In the genomic region with DNA sequence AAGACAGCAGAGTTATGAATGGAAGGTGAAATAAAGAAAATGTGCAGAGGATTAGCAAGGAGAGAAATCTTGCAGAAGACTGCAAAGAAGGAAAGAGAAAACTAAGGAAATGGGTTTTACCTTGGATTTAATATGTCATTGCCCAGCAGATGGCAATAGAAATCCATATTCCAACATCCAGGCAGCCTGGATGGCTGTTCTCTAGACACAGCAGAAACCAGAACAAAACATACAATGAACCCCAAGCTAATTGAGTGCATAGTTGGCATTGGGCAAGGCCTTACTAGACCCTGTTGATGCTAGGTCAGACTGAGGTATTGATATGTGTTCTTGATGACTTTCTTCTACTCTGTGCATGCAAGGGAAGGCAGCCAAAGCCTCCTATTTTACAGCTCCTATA, we compare ENCODE assay signal across 9 mouse cellular contexts. TPM values are rescaled to one million over a fixed set of nuclear protein-coding genes. Genes with fewer than 3 reads are reported as not detected.
A peak's percentile ranks its signal among the peaks of the same experiment; 100 is the strongest.
DNase-seq lines count a peak whose midpoint lies in the region; ATAC-seq and TF ChIP-seq lines count a peak whose summit lies in the region.
"Had no signal": no experiment of that assay in that cellular context is flagged by ENCODE, and none has a peak within 500 bp of the region (broad histone marks: within the 10 kb centered on the region; RNA-seq: fewer than 3 reads in every experiment).

No protein-coding gene starts in this region.

- DNase-seq in adrenal gland, adult (ENCODE audit: inconsistent age in 2 of 2, low spot score in 1 of 2), result peak; percentile 26 to 60
- no peak for DNase-seq in adrenal gland, adult 8-10 months
- peak; percentile 40 for DNase-seq in kidney, adult 9 months
- peak; percentile 37 for DNase-seq in fibroblast of lung, adult 2 months (ENCODE audit: low read depth)
- DNase-seq in stomach, postnatal 0 days (ENCODE audit: low spot score), result peak; percentile 23
- no peak for DNase-seq in spleen, adult 12 weeks (ENCODE audit: low spot score)

- no peak overlapping the region for H3K9ac ChIP-seq in kidney, embryonic 15.5 days
- no peak overlapping the region for H3K9ac ChIP-seq in limb, embryonic 15.5 days
- no peak overlapping the region for H3K9ac ChIP-seq in stomach, postnatal 0 days (ENCODE audit: low read length)

- no peaks in the 10 kb centered on the region for H3K27me3 ChIP-seq in kidney, embryonic 15.5 days
- no peaks in the 10 kb centered on the region for H3K27me3 ChIP-seq in limb, embryonic 15.5 days
- no peaks in the 10 kb centered on the region for H3K27me3 ChIP-seq in stomach, postnatal 0 days (ENCODE audit: control insufficient read depth, insufficient read depth, low read length)

- no peaks in the 10 kb centered on the region for H3K4me1 ChIP-seq in kidney, embryonic 15.5 days
- H3K4me1 ChIP-seq in limb, embryonic 15.5 days, result no peaks in the 10 kb centered on the region
- no peaks in the 10 kb centered on the region for H3K4me1 ChIP-seq in stomach, postnatal 0 days (replicated peaks; ENCODE audit: control insufficient read depth, insufficient read depth)

- no peak overlapping the region for H3K27ac ChIP-seq in kidney, embryonic 15.5 days
- H3K27ac ChIP-seq in limb, embryonic 15.5 days, result no peak overlapping the region
- H3K27ac ChIP-seq in stomach, postnatal 0 days (replicated peaks), result no peak overlapping the region

- no peaks in the 10 kb centered on the region for H3K9me3 ChIP-seq in kidney, embryonic 15.5 days (replicated peaks)
- no peaks in the 10 kb centered on the region for H3K9me3 ChIP-seq in limb, embryonic 15.5 days
- no peaks in the 10 kb centered on the region for H3K9me3 ChIP-seq in stomach, postnatal 0 days (ENCODE audit: control insufficient read depth, low read length)

- H3K36me3 ChIP-seq in kidney, embryonic 15.5 days, result no peaks in the 10 kb centered on the region
- H3K36me3 ChIP-seq in limb, embryonic 15.5 days, result no peaks in the 10 kb centered on the region
- no peaks in the 10 kb centered on the region for H3K36me3 ChIP-seq in stomach, postnatal 0 days (ENCODE audit: control insufficient read depth, insufficient read depth, low read length)

- no peak overlapping the region for H3K4me3 ChIP-seq in kidney, embryonic 15.5 days (replicated peaks)
- H3K4me3 ChIP-seq in limb, embryonic 15.5 days, result no peak overlapping the region
- H3K4me3 ChIP-seq in stomach, postnatal 0 days (ENCODE audit: low read depth, low read length), result no peak overlapping the region

- TF ChIP-seq EP300 in stomach, postnatal 0 days (optimal IDR thresholded peaks at IDR 0.05), result no peak

- TF ChIP-seq CTCF in stomach, postnatal 0 days (IDR thresholded peaks at IDR 0.05; ENCODE audit: low read depth), result peak; percentile 87

- H3K4me2 ChIP-seq in kidney, embryonic 15.5 days, result no peak overlapping the region
- no peak overlapping the region for H3K4me2 ChIP-seq in limb, embryonic 15.5 days
- no peak overlapping the region for H3K4me2 ChIP-seq in stomach, postnatal 0 days (replicated peaks; ENCODE audit: low read depth)

- no peak for ATAC-seq in kidney, embryonic 15.5 days (replicated peaks; ENCODE audit: low FRiP score)
- ATAC-seq in limb, embryonic 15.5 days (ENCODE audit: insufficient number of reproducible peaks, low FRiP score, low TSS enrichment, low read depth), result 0 out of 2 replicates have a peak, but pooled peaks have one; percentile 35
- peak; percentile 59; the same call in 1 of the 2 replicates for ATAC-seq in stomach, postnatal 0 days (ENCODE audit: low FRiP score, low TSS enrichment)

RNA-seq across cellular contexts. Expression of a gene that starts 43.0 kb away (rescaled TPM):
- total RNA-seq in adrenal gland, adult 8-10 months (2022), result 1,000 to 10,000 TPM in 2 of 4 experiments, 10 to 100 TPM in 2; 54.3 to 1,242 (median 643) TPM
- polyA plus RNA-seq in kidney, embryonic 15.5 days (2015; fragmentation: Nextera tagmentation; extraction: Ambion mirVana), result 4.1 and 4.3 TPM in 2 replicates
- 2.4 and 2.8 TPM in 2 replicates for polyA plus RNA-seq in limb, embryonic 15.5 days (2015; fragmentation: Nextera tagmentation; extraction: Ambion mirVana)
- polyA plus RNA-seq in stomach, postnatal 0 days (2015; fragmentation: Nextera tagmentation; extraction: Ambion mirVana), result 71.3 and 75.7 TPM in 2 replicates
- polyA plus RNA-seq: neural tube, embryonic 11.5 days had no signal

RNA-seq across cellular contexts. Expression of a gene that starts 58.8 kb away (rescaled TPM):
- 10 to 100 TPM; 13.1 to 47.7 (median 20.0) TPM for total RNA-seq in adrenal gland, adult 8-10 months (2022)
- polyA plus RNA-seq in kidney, embryonic 15.5 days (2015; fragmentation: Nextera tagmentation; extraction: Ambion mirVana), result 39.5 and 42.4 TPM in 2 replicates
- polyA plus RNA-seq in limb, embryonic 15.5 days (2015; fragmentation: Nextera tagmentation; extraction: Ambion mirVana), result 871 and 925 TPM in 2 replicates
- 666 and 760 TPM in 2 replicates for polyA plus RNA-seq in stomach, postnatal 0 days (2015; fragmentation: Nextera tagmentation; extraction: Ambion mirVana)

Comparison
In these comparisons a context has a peak if more than half of its experiments do, and no peak if none do; other contexts are left out.
1. DNase-seq: peak in adrenal gland, adult (2 of 2), kidney, adult 9 months (single experiment), fibroblast of lung, adult 2 months (single experiment) and stomach, postnatal 0 days (single experiment); none in adrenal gland, adult 8-10 months (single experiment) and spleen, adult 12 weeks (single experiment).
2. RNA of a gene that starts 43.0 kb away (polyA plus RNA-seq): 71.3 to 75.7 TPM in stomach, postnatal 0 days; 4.1 to 4.3 TPM in kidney, embryonic 15.5 days and 2.4 to 2.8 TPM in limb, embryonic 15.5 days; every median in the first group is over 10 times any median in the second.
3. RNA of a gene that starts 58.8 kb away (polyA plus RNA-seq): 871 to 925 TPM in limb, embryonic 15.5 days and 666 to 760 TPM in stomach, postnatal 0 days; 39.5 to 42.4 TPM in kidney, embryonic 15.5 days; every median in the first group is over 10 times any median in the second.